Mouse (Mus musculus) heart, postnatal 0 days (tissue): ENCODE measurements around the gene Gm1123. TPM values are rescaled to one million over a fixed set of nuclear protein-coding genes. Genes with fewer than 3 reads are reported as not detected.

Experiments used
- ATAC-seq: fragments of 200-750 bp; cut with Nextera tagmentation; 2 replicates; pipeline ENCODE4 v1.8.0; 2017; ENCODE audit warnings: low read depth, moderate number of reproducible peaks, moderate library complexity; ENCODE audit not compliant: insufficient read depth
- DNase-seq: peaks from one replicate; pipeline ENCODE4 v3.0.0-alpha.2; 2016; ENCODE audit warnings: low spot score
- H3K27ac ChIP-seq: fragments of 300-500 bp; sonication (generic); 2 replicates; pipeline ENCODE4 v1.5.1; 2014; ENCODE audit warnings: low read depth, mild to moderate bottlenecking
- H3K27me3 ChIP-seq: fragments of 300-500 bp; sonication (generic); 2 replicates; pipeline ENCODE4 v1.6.1; 2014; ENCODE audit warnings: low read length, mixed read lengths; ENCODE audit not compliant: control insufficient read depth, insufficient read depth
- H3K36me3 ChIP-seq: fragments of 300-500 bp; sonication (generic); replicated peaks from 2 replicates; pipeline ENCODE4 v1.6.1; 2014; ENCODE audit warnings: low read length, mixed read lengths; ENCODE audit not compliant: control insufficient read depth, insufficient read depth
- H3K4me1 ChIP-seq: fragments of 300-500 bp; sonication (generic); 2 replicates; pipeline ENCODE4 v1.6.1; 2014; ENCODE audit warnings: antibody characterized with exemption; ENCODE audit not compliant: control insufficient read depth, insufficient read depth
- H3K4me2 ChIP-seq: fragments of 300-500 bp; sonication (generic); 2 replicates; pipeline ENCODE4 v1.6.1; 2014; ENCODE audit warnings: low read depth, mild to moderate bottlenecking, low read length, moderate library complexity
- H3K4me3 ChIP-seq: fragments of 300-500 bp; sonication (generic); 2 replicates; pipeline ENCODE4 v1.5.1; 2014; ENCODE audit warnings: low read depth, low read length
- H3K9ac ChIP-seq: fragments of 300-500 bp; sonication (generic); replicated peaks from 2 replicates; pipeline ENCODE4 v1.6.1; 2014; ENCODE audit warnings: low read depth, low read length, mixed read lengths
- H3K9me3 ChIP-seq: fragments of 300-500 bp; sonication (generic); replicated peaks from 2 replicates; pipeline ENCODE4 v1.6.1; 2016; ENCODE audit warnings: low read length; ENCODE audit not compliant: control insufficient read depth
- CTCF ChIP-seq: IDR thresholded peaks from 2 replicates; pipeline ENCODE4 v1.5.1; 2016; ENCODE audit warnings: antibody characterized with exemption, control low read depth, low read depth
- EP300 ChIP-seq: IDR thresholded peaks from 2 replicates; pipeline ENCODE4 v1.6.1; 2016; ENCODE audit warnings: antibody characterized with exemption, low read depth
- whole genome bisulfite sequencing: fragments of 180-500 bp; shearing (Covaris S2); extraction: QIAGEN DNeasy Blood & Tissue Kit; methylation state at CpG from one replicate; pipeline ENCODE4 v1.1.7; 2014; 5-methylcytosine and 5-hydroxymethylcytosine counted together
- polyA plus RNA-seq: library from polyadenylated mRNA; unstranded; fragments of >200 nt; fragmentation: Nextera tagmentation; extraction: Ambion mirVana; gene quantifications from 2 replicates; pipeline ENCODE4 v1.2.1, GENCODE M21; 2015
- total RNA-seq: library from RNA; depleted of rRNA; stranded (reverse); fragments of >200 nt; gene quantifications from 2 replicates; pipeline ENCODE4 v1.2.3, GENCODE M21; 2014; ENCODE audit warnings: low replicate concordance; rRNA removed

Gm1123 gene
- total and polyA plus RNA-seq, 2 experiments from 2014 or later, result 0.07 TPM; not detected in 1

DNA sequence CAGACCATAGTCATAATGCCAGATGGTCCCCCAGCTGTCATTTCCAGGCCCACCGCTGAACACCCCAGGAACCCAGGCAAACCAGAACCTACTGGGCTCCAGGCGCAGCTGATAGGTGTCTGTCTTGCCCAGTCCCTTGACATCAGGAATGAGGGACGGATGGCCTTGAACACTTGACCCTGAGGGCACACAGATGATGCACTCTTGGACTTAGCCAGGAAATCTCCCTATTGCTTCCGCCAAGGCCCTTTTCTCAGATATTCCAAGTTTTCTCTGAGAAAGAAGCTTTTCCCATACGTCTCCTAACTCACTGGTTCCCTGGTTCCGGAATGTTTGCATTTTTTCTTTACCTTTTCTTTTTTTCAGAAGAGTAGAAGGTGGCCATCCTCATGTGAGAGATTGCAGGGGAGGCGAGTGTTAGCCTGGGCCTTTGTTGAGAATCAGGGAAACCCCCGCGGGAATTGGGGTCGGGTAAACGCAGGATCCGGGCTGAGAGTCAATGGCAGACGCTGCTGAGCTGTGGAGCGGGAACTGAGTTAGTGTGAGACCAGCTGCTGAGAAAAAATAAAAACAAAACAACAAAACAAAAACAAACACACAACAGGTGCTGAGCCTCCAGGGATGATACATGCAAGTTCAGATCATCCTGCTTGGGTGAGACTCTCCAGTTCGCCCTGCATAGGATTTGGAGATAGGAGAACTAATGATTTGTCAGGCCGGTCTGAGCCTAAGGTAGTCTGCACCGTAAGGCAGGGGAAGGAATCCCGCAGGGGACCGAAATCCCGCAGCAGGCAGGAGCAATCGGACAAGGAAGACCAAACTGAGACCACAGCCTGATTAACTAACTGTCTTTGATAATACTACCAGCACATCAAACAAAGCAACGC, 73.7 kb downstream of the Gm1123 start:
- WGBS, result 14% methylated on average over 22 of the region's 22 CpGs
- TF ChIP-seq EP300 (no peak), CTCF (no peak)
- H3K27me3 ChIP-seq, result peaks cover 95% of the 10 kb centered on the region
- no peaks in the 10 kb centered on the region for H3K9me3 ChIP-seq
- 0 out of 2 replicates have a peak, but pooled peaks cover under 1% of the 10 kb centered on the region for H3K4me1 ChIP-seq
- no peak overlapping the region for H3K4me2 ChIP-seq
- H3K36me3 ChIP-seq, result no peaks in the 10 kb centered on the region
- H3K9ac ChIP-seq, result no peak overlapping the region
- H3K27ac ChIP-seq, result no peak overlapping the region
- no peak for ATAC-seq
- DNase-seq, result no peak
- no peak overlapping the region for H3K4me3 ChIP-seq

DNA sequence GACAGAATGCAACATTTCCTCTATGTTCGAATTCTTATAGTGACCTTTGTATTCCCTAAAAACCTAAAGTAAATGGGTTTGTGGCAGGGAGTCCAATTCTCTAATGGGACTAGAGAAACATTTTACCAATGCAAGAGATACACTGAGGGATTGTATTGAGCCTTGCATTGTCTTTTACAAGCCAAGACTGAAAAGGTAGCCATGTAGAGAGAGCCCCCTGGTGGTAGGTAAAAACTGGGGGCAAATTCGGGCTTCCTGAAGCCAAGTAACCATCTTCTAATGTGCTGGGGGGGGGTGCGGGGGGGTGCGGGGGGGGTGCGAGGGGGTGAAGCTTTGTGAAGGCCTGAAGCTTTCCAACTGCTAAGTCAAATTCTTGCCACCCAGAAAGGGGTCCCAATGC, 75.2 kb downstream of the Gm1123 start:
- ATAC-seq (no peak), DNase-seq (no peak)
- no peak overlapping the region for H3K27ac ChIP-seq
- TF ChIP-seq EP300 (no peak), CTCF (peak; percentile 24; the same call in 1 of the 2 replicates)
- WGBS, result 18% methylated on average over 5 of the region's 5 CpGs
- no peak overlapping the region for H3K4me2 ChIP-seq
- H3K36me3 ChIP-seq, result no peaks in the 10 kb centered on the region
- peaks cover 99% of the 10 kb centered on the region for H3K27me3 ChIP-seq
- no peaks in the 10 kb centered on the region for H3K9me3 ChIP-seq
- no peak overlapping the region for H3K9ac ChIP-seq
- H3K4me3 ChIP-seq, result no peak overlapping the region
- H3K4me1 ChIP-seq, result peaks cover 13% of the 10 kb centered on the region

DNA sequence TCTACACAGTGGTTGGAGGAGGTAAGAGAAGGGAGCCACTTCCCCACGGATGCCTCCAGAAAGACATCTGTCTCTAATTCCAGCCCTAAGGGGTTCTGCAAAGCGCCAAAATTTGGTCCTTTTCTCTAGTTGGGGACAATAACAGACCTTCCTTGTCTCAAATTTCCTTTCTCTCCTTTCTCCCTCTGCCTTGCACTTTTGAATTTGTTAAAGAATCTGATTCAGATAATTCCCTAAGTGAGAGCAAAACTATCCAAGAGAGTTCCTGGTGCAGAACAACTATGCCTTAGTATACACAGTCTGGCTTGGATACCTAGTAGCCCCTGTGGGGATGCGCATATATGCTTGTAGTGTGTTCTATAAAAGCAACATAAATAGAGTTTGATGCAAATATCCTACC, 75.7 kb downstream of the Gm1123 start:
- H3K4me3 ChIP-seq, result no peak overlapping the region
- no peak overlapping the region for H3K9ac ChIP-seq
- no peak overlapping the region for H3K4me2 ChIP-seq
- H3K27ac ChIP-seq, result no peak overlapping the region
- peaks cover 99% of the 10 kb centered on the region for H3K27me3 ChIP-seq
- H3K36me3 ChIP-seq, result no peaks in the 10 kb centered on the region
- TF ChIP-seq EP300, result no peak
- no peak for TF ChIP-seq CTCF
- H3K4me1 ChIP-seq, result peaks cover 18% of the 10 kb centered on the region
- ATAC-seq, result no peak
- 32% methylated on average over 3 of the region's 3 CpGs for WGBS
- H3K9me3 ChIP-seq, result no peaks in the 10 kb centered on the region
- no peak for DNase-seq

DNA sequence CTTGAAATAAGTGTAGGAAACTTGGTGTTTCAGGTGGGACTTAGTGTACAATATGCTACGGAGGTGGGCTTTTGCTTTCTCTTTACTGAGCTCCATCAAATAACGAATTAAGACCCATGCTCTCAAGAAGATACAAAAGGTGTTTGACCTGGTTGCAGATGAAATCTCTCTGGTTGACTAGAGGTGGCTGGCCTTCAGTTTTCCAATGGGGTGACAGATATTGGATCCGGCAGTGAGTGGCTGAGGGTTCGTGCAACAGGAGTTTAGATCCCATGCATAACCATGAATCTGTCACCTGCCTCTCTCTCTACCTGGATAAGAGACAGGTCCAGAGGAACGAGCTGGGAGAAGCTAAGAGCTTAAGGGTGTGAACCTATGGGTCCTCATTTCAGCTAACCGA, 76.9 kb downstream of the Gm1123 start:
- Histone ChIP-seq H3K27me3 (peaks cover 100% of the 10 kb centered on the region), H3K4me2 (no peak overlapping the region), H3K36me3 (no peaks in the 10 kb centered on the region), H3K27ac (no peak overlapping the region), H3K9me3 (no peaks in the 10 kb centered on the region), H3K9ac (no peak overlapping the region), H3K4me1 (peaks cover 23% of the 10 kb centered on the region), H3K4me3 (no peak overlapping the region)
- 9% methylated on average over 6 of the region's 6 CpGs for WGBS
- DNase-seq, result no peak
- TF ChIP-seq EP300, result no peak
- no peak for TF ChIP-seq CTCF
- ATAC-seq, result no peak

DNA sequence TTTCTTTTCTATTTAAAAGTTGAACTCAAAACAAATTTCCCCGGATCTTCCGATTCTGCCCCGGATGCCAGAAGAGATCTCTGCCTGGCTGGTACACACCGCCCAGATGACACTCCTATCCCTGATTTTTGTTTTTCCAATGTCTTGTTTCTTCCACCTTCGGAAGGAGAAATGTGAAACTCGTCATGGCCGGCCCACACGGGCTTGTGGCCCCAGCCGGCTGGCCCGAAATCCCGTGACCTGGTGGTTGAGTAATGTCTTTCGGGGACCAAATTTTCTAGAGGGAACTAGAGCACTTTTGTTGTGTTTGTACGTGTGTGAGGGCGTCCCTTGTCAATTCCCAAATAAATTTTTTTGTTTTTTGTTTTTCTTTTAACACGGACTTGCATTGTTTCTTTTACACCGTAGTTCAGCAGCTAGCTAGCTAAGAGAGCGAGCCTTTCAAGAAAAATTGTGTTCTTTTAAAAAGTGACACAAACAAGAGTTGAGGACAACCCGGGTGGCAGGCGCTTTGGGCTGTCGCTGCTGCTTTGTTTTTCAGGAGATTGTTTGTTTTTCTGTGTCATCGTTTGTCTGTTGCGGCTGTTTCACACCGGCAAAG, 77.7 kb downstream of the Gm1123 start:
- H3K4me3 ChIP-seq, result no peak overlapping the region
- H3K36me3 ChIP-seq, result no peaks in the 10 kb centered on the region
- H3K27ac ChIP-seq, result no peak overlapping the region
- no peak for DNase-seq
- 2% methylated on average over 23 of the region's 23 CpGs for WGBS
- H3K9ac ChIP-seq, result no peak overlapping the region
- no peaks in the 10 kb centered on the region for H3K9me3 ChIP-seq
- peaks cover 23% of the 10 kb centered on the region for H3K4me1 ChIP-seq
- TF ChIP-seq CTCF (no peak), EP300 (no peak)
- peaks cover 100% of the 10 kb centered on the region for H3K27me3 ChIP-seq
- ATAC-seq, result no peak
- no peak overlapping the region for H3K4me2 ChIP-seq

Other genes with a start within 250 kb of the Gm1123 start
- gene Prr23a1, start 193.2 kb downstream of the Gm1123 start, total RNA-seq, result not detected in 2 replicates
- gene Prr23a1, start 193.2 kb downstream of the Gm1123 start, polyA plus RNA-seq, result not detected in 2 replicates
- gene Prr23a2, start 179.2 kb downstream of the Gm1123 start, total RNA-seq, result not detected in 2 replicates
- gene Prr23a2, start 179.2 kb downstream of the Gm1123 start, polyA plus RNA-seq, result not detected in 2 replicates
- not detected in 2 replicates for gene Prr23a3, start 170.9 kb downstream of the Gm1123 start, total RNA-seq
- not detected in 2 replicates for gene Prr23a3, start 170.9 kb downstream of the Gm1123 start, polyA plus RNA-seq
- gene 7420426K07Rik, start 132.6 kb downstream of the Gm1123 start, total RNA-seq, result not detected in 2 replicates
- gene 7420426K07Rik, start 132.6 kb downstream of the Gm1123 start, polyA plus RNA-seq, result not detected in 2 replicates
- not detected in 2 replicates for gene Foxl2, start 80.4 kb downstream of the Gm1123 start, total RNA-seq
- not detected in 2 replicates for gene Foxl2, start 80.4 kb downstream of the Gm1123 start, polyA plus RNA-seq
- gene Faim, start 49.3 kb downstream of the Gm1123 start, total RNA-seq, result 4.7 and 6.3 TPM in 2 replicates
- gene Faim, start 49.3 kb downstream of the Gm1123 start, polyA plus RNA-seq, result 24.3 and 25.3 TPM in 2 replicates
- gene Pik3cb, start 104.9 kb upstream of the Gm1123 start, total RNA-seq, result 1.9 and 2.1 TPM in 2 replicates
- 0.75 and 1.7 TPM in 2 replicates for gene Pik3cb, start 104.9 kb upstream of the Gm1123 start, polyA plus RNA-seq
- not detected in 2 replicates for gene Faiml, start 201.5 kb upstream of the Gm1123 start, total RNA-seq
- not detected in 2 replicates for gene Faiml, start 201.5 kb upstream of the Gm1123 start, polyA plus RNA-seq
- 9.2 and 68.0 TPM in 2 replicates for gene Cep70, start 207.7 kb upstream of the Gm1123 start, total RNA-seq
- gene Cep70, start 207.7 kb upstream of the Gm1123 start, polyA plus RNA-seq, result 15.5 and 16.1 TPM in 2 replicates